Mouse (Mus musculus): Measurements from ENCODE around the gene Slit3. TPM values are rescaled to one million over a fixed set of nuclear protein-coding genes. Genes with fewer than 3 reads are reported as not detected.

Slit3 gene
- polyA plus RNA-seq, 1 experiment, result 0.04 TPM

DNA sequence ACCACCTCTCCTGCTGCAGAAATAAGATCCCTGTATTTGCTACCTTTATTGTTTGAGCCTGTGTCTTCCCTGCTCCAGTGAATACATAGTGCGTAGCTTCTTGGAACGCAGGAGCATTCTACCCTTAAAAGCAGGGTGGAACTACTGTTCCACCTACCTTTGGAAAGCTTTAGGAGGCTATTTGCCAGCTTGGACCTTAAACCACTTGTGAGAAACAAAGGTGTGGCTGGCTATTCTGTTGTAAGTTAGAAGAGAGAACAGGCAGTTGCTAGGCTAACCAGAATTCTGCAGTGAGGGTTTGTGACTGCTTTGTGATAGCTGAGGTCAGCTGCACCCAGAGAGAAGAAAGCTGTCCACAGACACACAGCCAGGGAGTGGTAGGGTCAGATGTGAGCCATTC lies 616.2 kb downstream of the Slit3 start:
- no peaks in the 10 kb centered on the region for H3K4me1 ChIP-seq
- no peak overlapping the region for H3K4me3 ChIP-seq (replicated peaks)
- H3K36me3 ChIP-seq (replicated peaks; ENCODE audit: low read length), result no peaks in the 10 kb centered on the region
- H3K9me3 ChIP-seq, result 0 out of 2 replicates have a peak, but pooled peaks cover 3% of the 10 kb centered on the region
- TF ChIP-seq GATA1 (IDR thresholded peaks at IDR 0.05; ENCODE audit: borderline replicate concordance, low read length) (no peak), FLI1 (IDR thresholded peaks at IDR 0.05; ENCODE audit: low read length) (no peak)
- peaks cover 2% of the 10 kb centered on the region for H3K27me3 ChIP-seq (replicated peaks)

DNA sequence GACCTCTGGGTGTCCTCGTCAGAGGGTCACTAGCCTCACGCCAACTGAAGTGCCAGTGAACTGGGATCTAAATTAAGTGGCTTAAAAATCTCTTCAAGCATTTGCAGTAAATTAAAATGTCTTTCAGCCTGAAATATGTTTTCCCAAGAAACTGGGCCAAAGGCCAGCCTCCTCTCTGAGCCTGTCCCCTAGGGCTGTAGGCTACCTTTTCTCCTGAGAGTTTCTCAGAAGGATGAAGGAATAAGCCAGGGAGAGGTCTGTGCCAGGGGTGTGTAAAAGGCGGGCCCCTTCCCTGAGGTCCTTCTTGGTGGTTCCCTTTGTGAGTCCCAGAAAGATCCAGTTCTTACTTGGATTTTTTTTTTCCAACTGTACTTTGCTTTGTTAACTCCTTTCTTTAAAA lies 617.1 kb downstream of the Slit3 start:
- Histone ChIP-seq H3K4me3 (replicated peaks) (no peak overlapping the region), H3K36me3 (replicated peaks; ENCODE audit: low read length) (no peaks in the 10 kb centered on the region), H3K27me3 (replicated peaks) (peaks cover 2% of the 10 kb centered on the region), H3K9me3 (peaks cover 9% of the 10 kb centered on the region; the same call in 1 of the 2 replicates), H3K4me1 (no peaks in the 10 kb centered on the region)
- TF ChIP-seq FLI1 (IDR thresholded peaks at IDR 0.05; ENCODE audit: low read length) (no peak), GATA1 (IDR thresholded peaks at IDR 0.05; ENCODE audit: borderline replicate concordance, low read length) (no peak)

- TF ChIP-seq GATA1 (IDR thresholded peaks at IDR 0.05; ENCODE audit: borderline replicate concordance, low read length) (no peak), FLI1 (IDR thresholded peaks at IDR 0.05; ENCODE audit: low read length) (no peak)
- Histone ChIP-seq H3K36me3 (replicated peaks; ENCODE audit: low read length) (no peaks in the 10 kb centered on the region), H3K4me3 (replicated peaks) (no peak overlapping the region), H3K4me1 (no peaks in the 10 kb centered on the region), H3K27me3 (replicated peaks) (peaks cover 3% of the 10 kb centered on the region), H3K9me3 (peaks cover 20% of the 10 kb centered on the region)
These were observed 622.6 kb downstream of the Slit3 start for GRCm38 (mm10) chr11:35743586-35743985.

DNA sequence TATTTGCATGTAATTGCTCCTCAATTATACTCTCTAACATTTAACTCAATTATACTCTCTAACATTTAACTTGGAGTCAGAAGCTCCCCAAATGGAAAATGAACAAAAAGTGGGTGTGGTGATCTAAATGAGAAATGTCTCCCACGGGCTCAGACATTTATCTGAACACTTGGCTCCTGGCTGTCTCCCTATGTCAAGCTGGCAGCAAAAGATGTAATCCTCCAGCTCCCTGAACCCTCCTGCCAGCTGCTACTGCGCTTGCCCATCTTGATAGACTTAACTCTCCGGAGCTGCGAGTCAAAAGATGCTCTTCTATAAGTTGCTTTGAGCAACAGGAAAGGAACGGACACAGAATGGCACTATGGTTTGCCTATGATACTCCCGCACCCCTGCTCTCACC lies 623.5 kb downstream of the Slit3 start:
- Histone ChIP-seq H3K4me3 (replicated peaks) (no peak overlapping the region), H3K9me3 (peaks cover 20% of the 10 kb centered on the region), H3K36me3 (replicated peaks; ENCODE audit: low read length) (no peaks in the 10 kb centered on the region), H3K27me3 (replicated peaks) (peaks cover 3% of the 10 kb centered on the region), H3K4me1 (no peaks in the 10 kb centered on the region)
- TF ChIP-seq FLI1 (IDR thresholded peaks at IDR 0.05; ENCODE audit: low read length) (no peak), GATA1 (IDR thresholded peaks at IDR 0.05; ENCODE audit: borderline replicate concordance, low read length) (no peak)

GRCm38 (mm10) chr11:35750578-35750977 lies 629.6 kb downstream of the Slit3 start:
- no peak overlapping the region for H3K4me3 ChIP-seq (replicated peaks)
- H3K27me3 ChIP-seq (replicated peaks), result peaks cover 6% of the 10 kb centered on the region
- H3K4me1 ChIP-seq, result no peaks in the 10 kb centered on the region
- H3K36me3 ChIP-seq (replicated peaks; ENCODE audit: low read length), result no peaks in the 10 kb centered on the region
- no peaks in the 10 kb centered on the region for H3K9me3 ChIP-seq
- TF ChIP-seq GATA1 (IDR thresholded peaks at IDR 0.05; ENCODE audit: borderline replicate concordance, low read length) (no peak), FLI1 (IDR thresholded peaks at IDR 0.05; ENCODE audit: low read length) (no peak)

DNA sequence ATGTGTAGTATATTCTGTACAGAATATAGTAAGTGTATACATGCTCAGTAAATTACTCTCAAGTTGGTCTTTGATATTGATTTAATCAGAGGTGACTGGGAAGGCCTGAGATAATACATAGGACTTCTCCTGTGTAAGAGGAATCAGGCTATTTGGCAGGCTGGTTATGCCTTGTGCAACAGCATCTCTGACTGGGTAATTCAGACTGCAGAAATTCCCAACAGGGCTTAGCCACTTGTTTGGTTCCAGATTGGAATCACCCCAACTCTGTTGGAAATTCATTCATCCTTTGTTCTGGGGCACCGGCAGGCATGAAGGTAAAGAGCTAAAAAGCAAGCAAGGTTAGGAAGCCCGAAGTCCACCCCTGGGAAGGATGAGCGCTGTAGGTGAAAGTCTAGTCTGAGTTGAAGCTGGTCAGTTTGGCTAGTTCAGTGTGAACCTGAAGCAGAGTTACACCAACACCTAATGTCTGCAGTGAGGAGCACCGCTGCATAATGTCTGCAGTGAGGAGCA lies 633.9 kb downstream of the Slit3 start:
- Histone ChIP-seq H3K36me3 (replicated peaks; ENCODE audit: low read length) (no peaks in the 10 kb centered on the region), H3K9me3 (no peaks in the 10 kb centered on the region), H3K4me1 (no peaks in the 10 kb centered on the region), H3K27me3 (replicated peaks) (peaks cover 11% of the 10 kb centered on the region), H3K4me3 (replicated peaks) (no peak overlapping the region)
- TF ChIP-seq GATA1 (IDR thresholded peaks at IDR 0.05; ENCODE audit: borderline replicate concordance, low read length), result no peak
- no peak for TF ChIP-seq FLI1 (IDR thresholded peaks at IDR 0.05; ENCODE audit: low read length)

- Histone ChIP-seq H3K4me3 (replicated peaks) (no peak overlapping the region), H3K36me3 (replicated peaks; ENCODE audit: low read length) (no peaks in the 10 kb centered on the region), H3K9me3 (no peaks in the 10 kb centered on the region), H3K27me3 (replicated peaks) (peaks cover 14% of the 10 kb centered on the region), H3K4me1 (no peaks in the 10 kb centered on the region)
- TF ChIP-seq FLI1 (IDR thresholded peaks at IDR 0.05; ENCODE audit: low read length), result no peak
- TF ChIP-seq GATA1 (IDR thresholded peaks at IDR 0.05; ENCODE audit: borderline replicate concordance, low read length), result no peak
These were observed 634.5 kb downstream of the Slit3 start for GRCm38 (mm10) chr11:35755546-35755945.

DNA sequence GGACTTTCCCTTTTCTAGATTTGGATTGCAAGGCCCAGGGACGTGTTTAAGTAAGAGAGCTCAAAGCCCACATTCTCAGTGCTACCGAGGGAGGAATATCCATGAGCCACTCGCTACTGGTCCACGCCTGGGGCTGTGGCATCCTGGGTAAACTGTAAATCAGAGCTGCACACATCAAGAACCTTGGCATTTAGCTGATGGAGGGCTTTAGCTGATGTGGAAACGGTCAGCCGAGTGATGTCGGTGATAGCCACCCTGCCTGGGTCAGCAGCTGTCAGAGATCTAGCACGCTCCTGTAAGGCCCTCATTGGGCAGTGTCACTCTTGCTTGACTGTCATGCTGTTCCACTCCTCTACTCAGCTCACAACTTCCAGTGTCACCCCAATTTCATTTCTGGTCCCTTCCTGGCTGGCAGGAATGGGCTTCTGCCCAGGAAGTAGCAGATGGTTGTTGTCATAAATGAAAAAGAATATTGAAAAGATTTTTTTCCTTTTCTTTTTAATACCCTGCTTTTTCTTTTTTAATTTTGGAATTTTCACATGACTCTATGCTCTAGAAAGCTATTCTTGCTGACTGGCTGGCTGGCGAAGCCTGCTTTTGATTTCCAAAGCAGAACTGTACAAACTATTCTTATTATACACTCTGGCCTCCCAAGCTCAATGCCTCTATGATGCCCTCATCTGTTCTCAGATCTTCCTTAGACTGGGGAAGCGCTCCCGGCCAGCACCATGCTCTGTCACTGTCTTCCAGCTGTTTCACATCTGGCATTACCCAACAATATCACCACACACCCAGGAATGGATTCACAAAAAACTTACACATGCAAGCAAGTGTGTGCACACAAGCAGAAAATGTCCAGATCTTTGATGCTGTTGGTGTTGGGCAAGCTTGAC lies 635.6 kb downstream of the Slit3 start:
- H3K4me1 ChIP-seq, result no peaks in the 10 kb centered on the region
- H3K4me3 ChIP-seq (replicated peaks), result no peak overlapping the region
- H3K36me3 ChIP-seq (replicated peaks; ENCODE audit: low read length), result no peaks in the 10 kb centered on the region
- no peaks in the 10 kb centered on the region for H3K9me3 ChIP-seq
- peaks cover 18% of the 10 kb centered on the region for H3K27me3 ChIP-seq (replicated peaks)
- TF ChIP-seq GATA1 (IDR thresholded peaks at IDR 0.05; ENCODE audit: borderline replicate concordance, low read length), result no peak
- no peak for TF ChIP-seq FLI1 (IDR thresholded peaks at IDR 0.05; ENCODE audit: low read length)
